Mouse (Mus musculus) kidney, postnatal 0 days (tissue): ENCODE data around the gene Qrfp. TPM values are rescaled to one million over a fixed set of nuclear protein-coding genes. Genes with fewer than 3 reads are reported as not detected.

ENCODE experiments used
- ATAC-seq: fragments of 200-750 bp; cut with Nextera tagmentation; replicated peaks from 2 replicates; pipeline ENCODE4 v1.8.0; 2017; ENCODE audit warnings: low read depth, moderate number of reproducible peaks, moderate TSS enrichment, moderate library complexity; ENCODE audit not compliant: low FRiP score
- DNase-seq: peaks from one replicate; pipeline ENCODE4 v3.0.0-alpha.2; 2016; ENCODE audit warnings: low spot score
- H3K27ac ChIP-seq: fragments of 300-500 bp; sonication (generic); 2 replicates; pipeline ENCODE4 v1.5.1; 2014; ENCODE audit warnings: mild to moderate bottlenecking
- H3K27me3 ChIP-seq: fragments of 300-500 bp; sonication (generic); 2 replicates; pipeline ENCODE4 v1.6.1; 2014; ENCODE audit warnings: low read length, mixed read lengths; ENCODE audit not compliant: insufficient read depth
- H3K36me3 ChIP-seq: fragments of 300-500 bp; sonication (generic); 2 replicates; pipeline ENCODE4 v1.6.1; 2014; ENCODE audit warnings: low read length, mixed read lengths; ENCODE audit not compliant: insufficient read depth
- H3K4me1 ChIP-seq: fragments of 300-500 bp; sonication (generic); replicated peaks from 2 replicates; pipeline ENCODE4 v1.6.1; 2014; ENCODE audit warnings: antibody characterized with exemption, low read length, mixed read lengths; ENCODE audit not compliant: insufficient read depth
- H3K4me2 ChIP-seq: fragments of 300-500 bp; sonication (generic); 2 replicates; pipeline ENCODE4 v1.6.1; 2014; ENCODE audit warnings: mild to moderate bottlenecking, low read length, moderate library complexity, mixed read lengths
- H3K4me3 ChIP-seq: fragments of 300-500 bp; sonication (generic); replicated peaks from 2 replicates; pipeline ENCODE4 v1.5.1; 2014; ENCODE audit warnings: low read depth, low read length
- H3K9ac ChIP-seq: fragments of 300-500 bp; sonication (generic); 2 replicates; pipeline ENCODE4 v1.6.1; 2014; ENCODE audit warnings: low read depth, low read length
- H3K9me3 ChIP-seq: fragments of 300-500 bp; sonication (generic); replicated peaks from 2 replicates; pipeline ENCODE4 v1.6.1; 2016; ENCODE audit warnings: low read length, inconsistent platforms, mixed read lengths
- CTCF ChIP-seq: IDR thresholded peaks from 2 replicates; pipeline ENCODE4 v1.5.1; 2016; ENCODE audit warnings: antibody characterized with exemption, low read depth, mild to moderate bottlenecking, moderate library complexity
- WGBS: fragments of 180-500 bp; shearing (Covaris S2); extraction: QIAGEN DNeasy Blood & Tissue Kit; methylation state at CpG from one replicate; pipeline ENCODE4 v1.1.7; 2014; 5-methylcytosine and 5-hydroxymethylcytosine counted together
- polyA plus RNA-seq: library from polyadenylated mRNA; unstranded; fragments of >200 nt; fragmentation: Nextera tagmentation; extraction: Ambion mirVana; gene quantifications from 2 replicates; pipeline ENCODE4 v1.2.1, GENCODE M21; 2015

Gene Qrfp
- polyA plus RNA-seq, 1 experiment from 2014 or later, result 0.08 TPM

DNA sequence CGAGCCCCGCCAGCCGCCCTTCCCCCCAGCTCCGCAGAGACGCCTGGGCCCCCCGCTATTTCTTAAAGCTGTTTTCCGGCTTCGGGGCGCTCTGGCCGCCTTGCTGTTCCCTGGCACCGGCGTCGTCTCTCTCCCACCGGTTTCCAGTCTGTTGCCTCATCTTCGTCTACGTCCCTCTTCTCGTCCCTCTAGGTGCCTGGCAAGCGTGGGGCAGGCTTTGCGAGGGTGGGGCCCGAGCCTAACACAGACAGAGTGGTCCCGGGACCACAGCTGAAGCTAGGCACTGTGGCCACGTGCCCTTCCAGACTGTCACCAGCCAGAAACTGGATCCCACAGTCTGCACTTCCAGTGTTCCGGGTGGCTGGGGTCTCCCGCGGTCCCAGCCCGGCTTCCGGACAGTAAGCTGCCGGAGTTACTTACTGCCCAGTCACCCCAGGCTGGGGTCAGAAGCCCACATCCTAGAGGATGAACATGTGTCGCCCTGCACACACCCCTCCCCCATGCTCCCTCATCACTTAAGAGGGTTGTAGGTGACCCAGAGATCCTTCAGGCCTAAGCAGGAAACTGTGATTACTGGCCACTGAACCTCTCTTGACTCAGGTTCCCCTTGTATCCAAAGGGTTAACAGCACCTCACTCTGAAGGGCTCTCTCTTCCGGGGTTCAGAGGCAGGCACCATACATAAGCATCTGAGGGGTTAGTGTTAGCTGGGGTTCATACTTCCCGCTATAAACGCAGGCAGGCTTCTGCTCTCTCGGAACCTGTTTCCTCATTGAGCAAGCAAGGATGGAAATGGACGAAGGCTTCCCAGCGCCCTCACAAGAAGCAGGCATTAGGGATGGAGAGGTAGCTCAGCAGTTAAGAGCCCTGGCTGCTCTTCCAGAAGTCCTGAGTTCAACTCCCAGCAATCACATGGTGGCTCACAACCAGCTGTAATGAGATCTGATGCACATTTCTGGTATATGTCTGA, 36.6 kb upstream of the Qrfp start:
- no peaks in the 10 kb centered on the region for H3K36me3 ChIP-seq
- no peak overlapping the region for H3K27ac ChIP-seq
- no peaks in the 10 kb centered on the region for H3K9me3 ChIP-seq
- DNase-seq (no peak), ATAC-seq (no peak)
- peaks cover 15% of the 10 kb centered on the region for H3K4me1 ChIP-seq
- no peak for TF ChIP-seq CTCF
- peak overlapping the region; percentile 97 for H3K4me2 ChIP-seq
- H3K4me3 ChIP-seq, result peak overlapping the region; percentile 51
- 0 out of 2 replicates have a peak overlapping the region, but pooled peaks have one; percentile 51 for H3K9ac ChIP-seq
- 3% methylated on average over 35 of the region's 35 CpGs for WGBS
- peaks cover 24% of the 10 kb centered on the region for H3K27me3 ChIP-seq

DNA sequence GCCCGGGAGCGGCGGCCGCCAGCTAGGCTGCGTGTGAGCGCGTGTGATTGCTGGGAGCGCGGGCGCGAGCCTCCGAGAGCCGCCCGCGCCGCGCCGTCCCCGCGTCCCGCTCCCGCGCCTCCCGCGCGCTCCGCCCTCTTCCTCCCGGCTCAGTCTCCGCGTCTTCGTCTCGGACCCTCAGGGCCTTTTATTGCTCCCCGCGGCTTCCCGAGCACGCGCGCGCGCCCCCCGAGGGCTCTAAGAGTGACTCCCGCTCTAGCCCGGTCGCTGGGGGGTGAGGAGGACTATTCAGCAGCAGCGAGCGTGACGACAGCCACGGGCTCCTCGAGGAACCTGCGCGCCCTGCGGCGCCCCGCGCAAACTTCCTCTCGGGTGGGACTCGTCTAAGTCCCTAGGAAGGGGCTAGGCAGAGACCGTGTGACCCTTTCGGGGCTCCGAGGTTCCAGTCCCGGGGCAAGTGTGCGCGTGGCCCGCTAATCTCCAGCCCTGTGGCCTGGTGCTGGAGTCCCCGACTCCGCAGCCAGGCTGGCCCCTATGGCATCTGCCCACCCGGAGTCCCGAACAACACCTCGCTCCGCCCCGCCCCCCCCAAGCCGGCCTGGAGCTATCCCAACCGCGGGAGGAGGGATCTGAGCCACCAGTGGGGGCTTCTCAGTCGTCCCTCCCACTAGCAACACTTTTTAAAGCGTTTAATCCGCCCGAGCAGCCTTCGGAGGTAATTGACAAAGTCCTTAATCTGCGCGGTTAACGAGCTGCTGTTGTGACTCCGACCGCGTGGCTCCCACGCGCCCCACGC, 35.7 kb upstream of the Qrfp start, which contains the start of gene Fibcd1:
TSS of gene Fibcd1 (minus strand) at position 110 of the 796 bp plus-strand sequence.
- under 1% methylated on average over 68 of the region's 88 CpGs for WGBS
- H3K36me3 ChIP-seq, result no peaks in the 10 kb centered on the region
- peaks cover 24% of the 10 kb centered on the region for H3K27me3 ChIP-seq
- DNase-seq, result no peak
- H3K4me2 ChIP-seq, result peak within 1 kb of the TSS; percentile 97
- peaks cover 15% of the 10 kb centered on the region for H3K4me1 ChIP-seq
- peak within 1 kb of the TSS; percentile 51; the same call in 1 of the 2 replicates for H3K9ac ChIP-seq
- H3K27ac ChIP-seq, result no peak within 1 kb of the TSS
- no peak for ATAC-seq
- peak within 1 kb of the TSS; percentile 51 for H3K4me3 ChIP-seq
- no peak for TF ChIP-seq CTCF
- no peaks in the 10 kb centered on the region for H3K9me3 ChIP-seq

DNA sequence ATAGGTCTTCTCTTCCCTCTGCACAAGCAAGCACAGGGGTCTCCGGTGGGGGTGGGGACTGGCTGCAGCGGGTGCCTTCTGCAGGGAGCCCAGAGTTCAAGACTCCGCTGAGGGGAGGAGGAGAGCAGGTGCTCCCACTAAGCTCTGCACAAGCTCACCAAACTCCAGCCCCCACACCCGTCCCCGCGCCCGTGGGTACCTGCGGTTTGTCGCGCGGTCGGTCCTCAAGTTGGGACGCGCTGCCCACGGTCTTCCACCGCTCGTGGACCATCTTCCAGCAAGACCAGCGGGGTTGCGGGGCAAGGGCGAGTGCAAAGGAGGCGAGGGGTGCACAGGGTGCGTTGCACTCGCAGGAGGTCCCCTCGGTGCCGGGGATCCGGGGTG, 35.1 kb upstream of the Qrfp start:
- Histone ChIP-seq H3K9me3 (no peaks in the 10 kb centered on the region), H3K36me3 (no peaks in the 10 kb centered on the region), H3K27ac (no peak overlapping the region), H3K4me3 (peak overlapping the region; percentile 51), H3K4me1 (peaks cover 15% of the 10 kb centered on the region), H3K4me2 (peak overlapping the region; percentile 97), H3K9ac (peak overlapping the region; percentile 51; the same call in 1 of the 2 replicates), H3K27me3 (peaks cover 24% of the 10 kb centered on the region)
- DNase-seq (no peak), ATAC-seq (no peak)
- TF ChIP-seq CTCF, result no peak
- WGBS, result 3% methylated on average over 22 of the region's 26 CpGs

DNA sequence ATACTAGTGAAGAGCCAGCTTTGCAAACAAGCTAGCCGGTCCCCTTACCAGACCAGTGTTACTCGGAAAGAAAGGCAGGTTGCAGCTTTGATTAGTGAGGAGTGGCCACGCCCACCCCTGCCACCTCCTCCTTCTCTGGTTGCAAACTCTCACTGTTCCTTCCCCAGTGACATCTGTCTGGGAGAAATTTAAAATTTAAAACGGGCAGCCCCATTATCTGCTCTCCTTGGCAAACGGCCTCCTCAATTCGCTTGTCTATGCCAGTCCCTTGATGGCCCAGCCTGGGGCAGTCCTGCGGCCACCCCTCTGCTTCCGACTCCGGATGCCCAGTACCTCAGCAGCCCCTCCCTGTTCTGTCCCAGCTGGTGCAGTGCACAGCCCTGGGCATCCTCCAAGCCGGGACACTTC, 34.4 kb upstream of the Qrfp start:
- H3K4me2 ChIP-seq, result no peak overlapping the region
- WGBS, result 5% methylated on average over 10 of the region's 10 CpGs
- no peak overlapping the region for H3K27ac ChIP-seq
- peaks cover 15% of the 10 kb centered on the region for H3K4me1 ChIP-seq
- H3K36me3 ChIP-seq, result no peaks in the 10 kb centered on the region
- H3K4me3 ChIP-seq, result no peak overlapping the region
- TF ChIP-seq CTCF, result no peak
- H3K27me3 ChIP-seq, result peaks cover 24% of the 10 kb centered on the region
- no peak overlapping the region for H3K9ac ChIP-seq
- no peaks in the 10 kb centered on the region for H3K9me3 ChIP-seq
- no peak for DNase-seq
- ATAC-seq, result no peak

DNA sequence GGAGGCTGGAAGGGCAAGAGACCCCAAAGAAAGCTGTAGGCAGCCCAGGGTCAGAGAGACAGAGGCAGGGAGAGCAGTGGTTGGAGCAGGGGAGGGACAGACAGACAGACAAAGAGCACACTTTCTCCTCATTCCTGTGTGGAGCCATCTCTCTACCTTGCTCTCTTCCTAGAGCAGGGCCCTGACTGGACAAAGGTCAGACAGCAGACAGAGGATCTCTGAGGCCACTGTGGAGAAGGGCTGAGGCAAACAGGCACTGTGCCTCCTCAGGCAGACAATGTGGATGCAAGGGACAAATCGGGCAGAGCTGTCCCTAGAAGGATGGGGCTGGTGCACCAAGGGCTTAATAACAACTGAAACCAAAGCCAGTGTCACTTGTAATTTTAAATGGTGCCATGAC, 28.5 kb upstream of the Qrfp start:
- Histone ChIP-seq H3K27ac (no peak overlapping the region), H3K4me3 (no peak overlapping the region)
- ATAC-seq, result no peak

DNA sequence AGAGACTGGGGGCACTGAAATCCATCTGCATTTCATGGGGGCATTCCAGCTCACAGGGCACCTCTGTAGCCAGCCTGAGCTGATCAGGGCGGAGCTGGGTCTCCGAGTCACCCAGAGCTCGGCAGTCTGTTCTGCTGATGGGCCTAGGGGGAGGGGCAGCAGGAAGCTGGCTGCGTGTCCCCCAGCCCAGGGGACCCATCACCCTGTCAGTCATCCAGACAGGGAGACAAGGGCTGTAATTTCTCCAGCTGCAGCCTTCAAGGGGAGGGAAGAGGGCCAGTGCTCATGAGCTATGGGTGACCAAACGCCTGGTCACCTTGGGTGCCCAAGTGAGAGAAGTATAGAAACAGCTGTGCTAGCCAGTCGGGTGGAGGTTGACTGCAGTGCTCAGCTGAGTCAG, 26.6 kb upstream of the Qrfp start:
- DNase-seq, result no peak
- Histone ChIP-seq H3K9me3 (no peaks in the 10 kb centered on the region), H3K9ac (no peak overlapping the region), H3K4me2 (no peak overlapping the region), H3K36me3 (no peaks in the 10 kb centered on the region), H3K4me3 (no peak overlapping the region), H3K4me1 (peaks cover 9% of the 10 kb centered on the region; the same call in 1 of the 2 replicates), H3K27me3 (no peaks in the 10 kb centered on the region), H3K27ac (no peak overlapping the region)
- 24% methylated on average over 6 of the region's 6 CpGs for WGBS
- ATAC-seq, result no peak
- no peak for TF ChIP-seq CTCF

More for the DNA sequence above, 28.5 kb upstream of the Qrfp start:
- Histone ChIP-seq H3K4me1 (peaks cover 9% of the 10 kb centered on the region; the same call in 1 of the 2 replicates), H3K4me2 (no peak overlapping the region), H3K27me3 (0 out of 2 replicates have a peak, but pooled peaks cover 2% of the 10 kb centered on the region), H3K9ac (no peak overlapping the region), H3K36me3 (no peaks in the 10 kb centered on the region), H3K9me3 (no peaks in the 10 kb centered on the region)
- DNase-seq, result no peak
- no peak for TF ChIP-seq CTCF
- WGBS, result 68% methylated on average over 1 of the region's 1 CpGs
